Mouse (Mus musculus) central nervous system, embryonic 14 days (tissue): Measurements from ENCODE around the gene Olfr617. TPM values are rescaled to one million over a fixed set of nuclear protein-coding genes. Genes with fewer than 3 reads are reported as not detected.

ENCODE experiments used
- polyA plus RNA-seq: library from polyadenylated mRNA; depleted of rRNA; stranded (reverse); fragments of >200 nt; gene quantifications from 2 replicates; pipeline ENCODE4 v1.2.3, GENCODE M21; 2012; rRNA removed

Gene Olfr617
- polyA plus RNA-seq, result not detected in 2 replicates

DNA sequence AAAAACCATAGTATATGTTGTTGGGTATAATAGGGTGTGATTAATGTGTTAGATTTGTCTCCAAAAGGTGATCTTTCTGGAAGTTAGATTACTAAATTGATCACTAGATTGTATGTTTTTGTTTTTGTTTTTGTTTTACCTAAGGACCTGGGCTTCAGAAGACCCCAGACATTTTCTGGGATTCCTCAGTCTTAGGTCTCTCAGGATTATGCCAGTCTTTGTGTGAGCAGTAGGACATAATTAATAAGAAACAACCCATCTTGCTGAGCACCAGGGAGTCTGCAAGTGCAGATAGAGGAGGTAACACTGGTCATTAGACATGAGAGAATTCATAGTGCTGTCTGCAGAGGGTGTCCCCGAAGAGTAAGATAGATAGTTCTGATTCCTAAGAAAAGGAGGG lies at the start of gene Olfr617:
Gene Olfr617, plus strand, starts transcription at position 301 of the 400 bp plus-strand sequence.

GRCm38 (mm10) chr7:103542617-103543016 lies 30.2 kb upstream of the Olfr617 start, which contains the start of gene Olfr612:
Olfr612 (minus strand) TSS chr7:103542717.

GRCm38 (mm10) chr7:103547774-103548173 lies 25.1 kb upstream of the Olfr617 start, which contains the start of gene Olfr613:
Olfr613 (plus strand) TSS chr7:103548074.

GRCm38 (mm10) chr7:103555779-103556178 lies 17.1 kb upstream of the Olfr617 start, which contains the start of gene Olfr615:
Olfr615 (plus strand) TSS chr7:103556079.

DNA sequence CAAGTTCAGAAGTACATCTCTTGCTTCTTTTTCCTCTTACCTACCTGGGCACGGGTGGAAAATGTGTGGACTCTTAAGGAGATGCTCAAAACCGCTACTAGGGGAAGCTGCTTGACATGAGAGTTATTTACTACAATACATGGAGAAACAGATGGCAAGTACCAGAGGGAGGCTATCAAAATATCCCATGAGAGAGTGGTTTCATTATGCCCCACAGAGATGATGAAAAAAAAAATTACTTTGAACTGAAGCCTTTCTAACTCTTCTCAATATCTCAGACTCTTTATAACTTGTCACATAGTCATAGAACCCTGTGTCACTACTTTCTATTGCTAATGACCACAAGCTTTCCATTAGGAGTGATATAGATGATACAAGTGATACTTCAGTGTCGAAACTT lies 3.8 kb upstream of the Olfr617 start, which contains the start of gene Olfr616:
Gene Olfr616, minus strand, starts transcription at position 101 of the 400 bp plus-strand sequence.

DNA sequence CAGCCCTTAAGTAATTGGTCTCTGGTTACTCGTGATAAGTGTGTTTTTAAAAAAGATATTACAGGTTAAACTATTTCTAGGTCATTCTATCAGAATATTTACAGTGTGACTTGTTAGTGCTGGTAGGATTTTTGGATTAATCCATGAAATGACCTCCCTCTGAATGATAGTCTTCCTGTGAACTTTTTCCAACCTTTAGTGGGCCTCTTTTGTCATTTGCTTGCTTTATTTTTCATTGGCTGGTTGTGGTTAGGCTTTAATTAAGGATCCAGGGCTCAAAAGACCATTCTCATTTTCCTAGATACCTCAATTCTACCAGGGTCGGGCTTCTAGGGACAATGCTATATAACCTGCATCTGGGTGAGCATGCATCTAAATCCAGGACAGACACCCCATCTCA lies 16.9 kb downstream of the Olfr617 start, which contains the start of gene Olfr618:
Gene Olfr618, plus strand, starts transcription at position 301 of the 400 bp plus-strand sequence.

GRCm38 (mm10) chr7:103600275-103600674 lies 27.4 kb downstream of the Olfr617 start, which contains the start of gene Olfr619:
Olfr619 (plus strand) TSS chr7:103600575.

DNA sequence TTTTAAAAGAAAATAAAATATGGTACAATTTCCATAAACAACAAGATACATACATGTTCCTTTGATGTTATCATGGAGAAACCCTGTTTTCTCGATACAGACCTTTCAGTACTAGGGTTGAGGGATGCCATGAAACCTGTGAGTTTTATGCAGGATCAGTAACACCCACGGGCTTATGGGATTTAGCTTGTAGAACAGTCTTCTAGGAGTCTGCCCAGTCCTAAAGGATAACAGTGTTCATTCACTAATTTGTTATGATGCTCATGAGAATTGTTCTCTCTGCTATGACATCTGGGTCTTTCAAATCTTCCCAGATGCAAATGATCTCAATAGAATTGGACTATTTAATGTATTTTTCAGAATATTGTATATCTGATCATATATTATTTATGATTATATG lies 39.6 kb downstream of the Olfr617 start, which contains the start of gene Olfr620:
Gene Olfr620, minus strand, starts transcription at position 101 of the 400 bp plus-strand sequence.

Other genes with a start within 250 kb of the Olfr617 start
- not detected in 2 replicates for gene Olfr598, start 249.5 kb upstream of the Olfr617 start, polyA plus RNA-seq
- not detected in 2 replicates for gene Olfr599, start 237.1 kb upstream of the Olfr617 start, polyA plus RNA-seq
- gene Olfr600, start 223.4 kb upstream of the Olfr617 start, polyA plus RNA-seq, result not detected in 2 replicates
- gene Olfr601, start 210.4 kb upstream of the Olfr617 start, polyA plus RNA-seq, result not detected in 2 replicates
- not detected in 2 replicates for gene Olfr603, start 186.9 kb upstream of the Olfr617 start, polyA plus RNA-seq
- not detected in 2 replicates for gene Usp17lc, start 158.0 kb upstream of the Olfr617 start, polyA plus RNA-seq
- not detected in 2 replicates for gene Olfr605, start 127.6 kb upstream of the Olfr617 start, polyA plus RNA-seq
- not detected in 2 replicates for gene Olfr606, start 124.0 kb upstream of the Olfr617 start, polyA plus RNA-seq
- not detected in 2 replicates for gene Olfr607, start 108.9 kb upstream of the Olfr617 start, polyA plus RNA-seq
- gene Olfr608, start 103.2 kb upstream of the Olfr617 start, polyA plus RNA-seq, result not detected in 2 replicates
- gene Olfr609, start 75.0 kb upstream of the Olfr617 start, polyA plus RNA-seq, result not detected in 2 replicates
- gene Olfr610, start 60.9 kb upstream of the Olfr617 start, polyA plus RNA-seq, result not detected in 2 replicates
- not detected in 2 replicates for gene Olfr611, start 52.2 kb upstream of the Olfr617 start, polyA plus RNA-seq
- gene Olfr612, start 30.3 kb upstream of the Olfr617 start, polyA plus RNA-seq, result not detected in 2 replicates
- not detected in 2 replicates for gene Olfr613, start 25.0 kb upstream of the Olfr617 start, polyA plus RNA-seq
- not detected in 2 replicates for gene Olfr615, start 17.0 kb upstream of the Olfr617 start, polyA plus RNA-seq
- gene Olfr616, start 3.9 kb upstream of the Olfr617 start, polyA plus RNA-seq, result not detected in 2 replicates
- 0.08 TPM in 1 of 2 replicates, not detected in the other for gene Olfr618, start 17.0 kb downstream of the Olfr617 start, polyA plus RNA-seq
- gene Olfr619, start 27.5 kb downstream of the Olfr617 start, polyA plus RNA-seq, result not detected in 2 replicates
- not detected in 2 replicates for gene Olfr620, start 39.5 kb downstream of the Olfr617 start, polyA plus RNA-seq
- gene Olfr622, start 69.6 kb downstream of the Olfr617 start, polyA plus RNA-seq, result 0.06 TPM in 1 of 2 replicates, not detected in the other
- not detected in 2 replicates for gene Olfr623, start 90.6 kb downstream of the Olfr617 start, polyA plus RNA-seq
- gene Olfr624, start 98.1 kb downstream of the Olfr617 start, polyA plus RNA-seq, result 0.01 TPM in 1 of 2 replicates, not detected in the other
- not detected in 2 replicates for gene Olfr625-ps1, start 109.7 kb downstream of the Olfr617 start, polyA plus RNA-seq
- gene Olfr243, start 141.6 kb downstream of the Olfr617 start, polyA plus RNA-seq, result not detected in 2 replicates
- gene Olfr628, start 157.3 kb downstream of the Olfr617 start, polyA plus RNA-seq, result not detected in 2 replicates
- not detected in 2 replicates for gene Olfr629, start 171.9 kb downstream of the Olfr617 start, polyA plus RNA-seq
- not detected in 2 replicates for gene Olfr630, start 184.3 kb downstream of the Olfr617 start, polyA plus RNA-seq
- gene Olfr69, start 198.5 kb downstream of the Olfr617 start, polyA plus RNA-seq, result not detected in 2 replicates
- gene Olfr68, start 206.6 kb downstream of the Olfr617 start, polyA plus RNA-seq, result not detected in 2 replicates
- gene Olfr67, start 218.8 kb downstream of the Olfr617 start, polyA plus RNA-seq, result not detected in 2 replicates
- gene Hbb-bt, start 240.9 kb downstream of the Olfr617 start, polyA plus RNA-seq, result 762 and 1,375 TPM in 2 replicates